Mouse (Mus musculus): ENCODE data around the gene Btbd9. TPM values are rescaled to one million over a fixed set of nuclear protein-coding genes. Genes with fewer than 3 reads are reported as not detected.

Gene Btbd9
- total and polyA plus RNA-seq, 3 experiments: 24.7 to 33.8 TPM; not detected in 1

GRCm38 (mm10) chr17:30435478-30435877 is 140.8 kb downstream of the Btbd9 start:
- no peak for DNase-seq (ENCODE audit: low read depth, low spot score)
- Histone ChIP-seq H3K27me3 (ENCODE audit: control insufficient read depth in 1 of 2, insufficient read depth in 2 of 2, low read length in 2 of 2) (no peaks in the 10 kb centered on the region), H3K9ac (ENCODE audit: control insufficient read depth, low read depth, low read length, poor library complexity, severe bottlenecking) (no peak overlapping the region), H3K79me2 (ENCODE audit: control insufficient read depth, insufficient read depth, low read length, poor library complexity) (no peaks in the 10 kb centered on the region), H3K9me3 (replicated peaks; ENCODE audit: insufficient read depth, low read length) (no peaks in the 10 kb centered on the region), H3K27ac (ENCODE audit: control insufficient read depth, low read depth, low read length) (no peak overlapping the region), H3K36me3 (ENCODE audit: control insufficient read depth in 1 of 2, insufficient read depth in 2 of 2, low read length in 2 of 2) (no peaks in the 10 kb centered on the region), H3K4me1 (ENCODE audit: control insufficient read depth in 1 of 2, insufficient read depth in 2 of 2, low read length in 2 of 2) (no peaks in the 10 kb centered on the region), H3K4me3 (ENCODE audit: control insufficient read depth in 1 of 2, insufficient read depth in 1 of 2, low read depth in 2 of 2, low read length in 2 of 2) (no peak overlapping the region)
- TF ChIP-seq SIN3A (IDR thresholded peaks at IDR 0.05; ENCODE audit: low read length) (no peak), POLR2AphosphoS2 (IDR thresholded peaks at IDR 0.05; ENCODE audit: low read length) (no peak), MYB (IDR thresholded peaks at IDR 0.05; ENCODE audit: low read depth, low read length) (no peak), NRF1 (IDR thresholded peaks at IDR 0.05; ENCODE audit: insufficient read depth, low read depth, low read length, poor library complexity, severe bottlenecking) (no peak), KAT2A (conservative IDR thresholded peaks at IDR 0.05; ENCODE audit: low read depth, low read length) (no peak), MYC (IDR thresholded peaks at IDR 0.05; ENCODE audit: low read depth, low read length) (no peak), HCFC1 (IDR thresholded peaks at IDR 0.05; ENCODE audit: low read depth, low read length) (no peak)

GRCm38 (mm10) chr17:30432094-30432493 is 144.2 kb downstream of the Btbd9 start:
- Histone ChIP-seq H3K27me3 (ENCODE audit: control insufficient read depth in 1 of 2, insufficient read depth in 2 of 2, low read length in 2 of 2) (no peaks in the 10 kb centered on the region), H3K4me1 (ENCODE audit: control insufficient read depth in 1 of 2, insufficient read depth in 2 of 2, low read length in 2 of 2) (no peaks in the 10 kb centered on the region), H3K36me3 (ENCODE audit: control insufficient read depth in 1 of 2, insufficient read depth in 2 of 2, low read length in 2 of 2) (no peaks in the 10 kb centered on the region), H3K9ac (ENCODE audit: control insufficient read depth, low read depth, low read length, poor library complexity, severe bottlenecking) (no peak overlapping the region), H3K79me2 (ENCODE audit: control insufficient read depth, insufficient read depth, low read length, poor library complexity) (no peaks in the 10 kb centered on the region), H3K4me3 (ENCODE audit: control insufficient read depth in 1 of 2, insufficient read depth in 1 of 2, low read depth in 2 of 2, low read length in 2 of 2) (no peak overlapping the region), H3K9me3 (replicated peaks; ENCODE audit: insufficient read depth, low read length) (no peaks in the 10 kb centered on the region), H3K27ac (ENCODE audit: control insufficient read depth, low read depth, low read length) (no peak overlapping the region)
- TF ChIP-seq GABPA (IDR thresholded peaks at IDR 0.05; ENCODE audit: low read depth, low read length) (no peak), POLR2A (IDR thresholded peaks at IDR 0.05; ENCODE audit: control insufficient read depth in 1 of 2, insufficient read depth in 1 of 2, low read depth in 1 of 2, low read length in 2 of 2, poor library complexity in 1 of 2) (no peak), TBP (IDR thresholded peaks at IDR 0.05; ENCODE audit: low read depth, low read length) (no peak), CTCF (IDR thresholded peaks at IDR 0.05 in 2 of 3, conservative IDR thresholded peaks at IDR 0.05 in 1 of 3; ENCODE audit: control insufficient read depth in 1 of 3, insufficient read depth in 1 of 3, low read depth in 2 of 3, low read length in 3 of 3, poor library complexity in 1 of 3, severe bottlenecking in 1 of 3) (no peak), CHD1 (IDR thresholded peaks at IDR 0.05; ENCODE audit: low read depth, low read length) (no peak), UBTF (IDR thresholded peaks at IDR 0.05; ENCODE audit: borderline replicate concordance, insufficient read depth, low read depth, low read length) (no peak), SMC3 (IDR thresholded peaks at IDR 0.05; ENCODE audit: low read depth, low read length) (no peak), TCF12 (IDR thresholded peaks at IDR 0.05; ENCODE audit: low read depth, low read length) (no peak), ZNF384 (IDR thresholded peaks at IDR 0.05; ENCODE audit: low read depth, low read length) (no peak), MEF2A (IDR thresholded peaks at IDR 0.05; ENCODE audit: extremely low read depth, insufficient replicate concordance, low read depth, low read length, poor library complexity, severe bottlenecking) (no peak), MAFK (IDR thresholded peaks at IDR 0.05; ENCODE audit: borderline replicate concordance, low read depth, low read length) (no peak), NELFE (IDR thresholded peaks at IDR 0.05; ENCODE audit: low read depth, low read length) (no peak), ZC3H11A (IDR thresholded peaks at IDR 0.05; ENCODE audit: low read depth, low read length) (no peak), KAT2A (conservative IDR thresholded peaks at IDR 0.05; ENCODE audit: low read depth, low read length) (no peak), ELF1 (IDR thresholded peaks at IDR 0.05; ENCODE audit: low read depth, low read length) (no peak), ZMIZ1 (IDR thresholded peaks at IDR 0.05; ENCODE audit: low read depth, low read length) (no peak)
- DNase-seq (ENCODE audit: low read depth, low spot score): no peak

All from MEL (cell line).